Mouse (Mus musculus) macrophage (primary cell): ENCODE measurements around the gene Slc4a1. TPM values are rescaled to one million over a fixed set of nuclear protein-coding genes. Genes with fewer than 3 reads are reported as not detected.

ENCODE experiments used
- H3K27ac ChIP-seq: fragments of 350-480 bp; formaldehyde crosslinking; 2 replicates; pipeline ENCODE4 v1.9.0; 2021
- H3K36me3 ChIP-seq: fragments of 350-480 bp; formaldehyde crosslinking; 2 replicates; pipeline ENCODE4 v1.9.0; 2021; ENCODE audit errors: inconsistent target
- H3K4me3 ChIP-seq: fragments of 350-480 bp; formaldehyde crosslinking; 2 replicates; pipeline ENCODE4 v1.9.0; 2021; ENCODE audit errors: inconsistent target
- H3K79me2 ChIP-seq: fragments of 350-480 bp; formaldehyde crosslinking; 2 replicates; pipeline ENCODE4 v1.9.0; 2021; ENCODE audit errors: inconsistent target
- WGBS: methylation state at CpG from one replicate; pipeline ENCODE4 v1.1.7; 2026; ENCODE audit warnings: inconsistent platforms; ENCODE audit not compliant: missing documents; 5-methylcytosine and 5-hydroxymethylcytosine counted together
- polyA plus RNA-seq: library from polyadenylated mRNA; stranded (reverse); fragments of 250-400 nt; gene quantifications from 3 replicates; pipeline ENCODE4 v1.2.4, GENCODE M21; 2018; ENCODE audit warnings: inconsistent platforms

Slc4a1 gene
- polyA plus RNA-seq, 1 experiment from 2014 or later, result not detected

DNA sequence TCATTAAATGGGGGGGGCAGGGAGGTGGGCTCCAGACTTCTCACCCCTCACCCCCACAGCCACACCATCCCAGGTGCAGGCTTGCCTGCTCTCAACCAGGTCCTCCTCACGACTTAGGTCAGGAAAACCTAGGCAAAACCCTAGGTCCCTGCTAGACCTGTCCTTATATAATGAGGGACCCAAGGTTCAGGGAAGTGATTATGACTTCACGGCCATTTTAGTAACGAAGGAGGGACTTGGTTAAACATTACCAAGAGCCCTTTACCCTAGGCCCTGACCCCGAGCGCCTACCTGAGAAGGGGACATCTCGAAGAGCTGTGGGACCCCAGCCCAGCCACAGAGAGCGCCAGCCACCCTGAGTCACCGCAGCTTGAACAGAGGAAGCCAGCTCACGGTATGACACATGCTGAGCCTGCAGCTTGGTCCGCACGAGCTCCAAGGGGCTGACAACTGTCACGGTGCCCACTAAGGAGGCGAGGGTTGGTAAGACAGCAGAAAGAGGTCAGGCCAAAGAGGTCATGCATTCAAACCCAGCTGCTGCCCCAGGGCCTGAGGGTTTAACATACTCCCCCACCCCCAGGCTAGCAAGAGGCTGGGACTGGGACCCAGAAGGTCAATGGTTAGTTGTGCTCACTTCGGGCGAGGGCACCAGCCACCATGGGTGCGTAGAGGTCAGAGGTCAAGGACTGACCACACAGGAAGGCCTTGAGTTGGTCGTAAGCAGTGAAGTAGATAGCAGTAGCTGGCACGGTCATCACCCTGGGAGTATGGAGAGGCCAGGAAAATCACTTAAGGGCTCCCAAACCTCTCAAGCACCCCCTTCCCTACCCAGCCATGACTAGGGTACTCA is 38.4 kb upstream of the Slc4a1 start:
- Histone ChIP-seq H3K27ac (no peak overlapping the region), H3K79me2 (peaks cover 17% of the 10 kb centered on the region), H3K4me3 (no peak overlapping the region), H3K36me3 (peaks cover 28% of the 10 kb centered on the region)
- 96% methylated on average over 17 of the region's 18 CpGs for WGBS

DNA sequence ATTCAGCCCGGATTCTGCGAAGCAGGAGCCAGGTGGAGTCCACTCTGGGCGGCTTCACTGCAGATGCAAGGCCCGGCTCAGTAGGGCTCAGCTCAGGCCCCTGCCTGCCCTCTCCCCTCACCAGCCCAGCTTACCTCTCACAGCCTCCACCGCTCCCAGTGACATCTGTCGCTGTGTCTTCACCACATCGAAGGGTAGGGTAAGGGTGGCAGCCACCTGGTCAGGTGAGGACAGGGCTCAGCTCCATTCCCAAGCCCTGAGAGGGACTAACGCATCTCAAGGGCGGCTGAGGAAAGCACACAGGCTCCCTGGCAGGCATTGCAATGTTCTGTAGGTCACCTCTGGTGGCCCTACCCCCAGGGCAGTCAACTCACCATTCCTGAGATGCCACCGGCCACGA is 37.7 kb upstream of the Slc4a1 start:
- Histone ChIP-seq H3K79me2 (peaks cover 17% of the 10 kb centered on the region), H3K4me3 (no peak overlapping the region), H3K27ac (no peak overlapping the region), H3K36me3 (peaks cover 28% of the 10 kb centered on the region)
- WGBS, result 99% methylated on average over 10 of the region's 11 CpGs

DNA sequence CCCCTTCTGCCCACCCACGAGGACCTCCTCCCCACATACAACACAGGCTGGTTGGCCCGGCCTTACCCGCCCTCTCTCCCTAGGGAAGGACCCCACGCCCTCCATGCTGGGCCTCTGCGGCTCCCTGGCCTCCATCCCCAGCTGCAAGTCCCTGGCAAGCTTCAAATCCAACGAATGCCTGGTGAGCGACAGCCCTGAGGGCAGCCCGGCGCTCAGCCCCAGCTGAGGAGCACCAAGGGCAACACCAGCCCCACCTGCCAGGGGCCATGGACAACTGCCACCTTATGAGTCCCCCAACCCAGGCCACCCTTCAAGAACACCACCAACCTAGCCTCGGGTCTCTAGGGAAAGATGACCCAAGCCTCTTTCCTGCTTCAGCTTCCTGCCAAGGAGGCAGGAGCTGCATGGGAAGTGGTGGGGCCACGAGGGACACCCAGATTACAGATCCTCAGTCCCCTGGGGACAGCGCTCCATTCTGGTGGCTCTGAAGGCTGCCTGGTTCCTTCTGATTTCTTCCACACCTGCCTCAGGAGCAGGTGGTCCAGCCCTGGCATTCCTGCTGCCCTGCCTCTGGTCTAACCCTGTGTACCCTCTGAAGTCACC is 36.0 kb upstream of the Slc4a1 start:
- H3K4me3 ChIP-seq, result no peak overlapping the region
- 74% methylated on average over 12 of the region's 12 CpGs for WGBS
- peaks cover 28% of the 10 kb centered on the region for H3K36me3 ChIP-seq
- no peak overlapping the region for H3K27ac ChIP-seq
- peaks cover 16% of the 10 kb centered on the region for H3K79me2 ChIP-seq

DNA sequence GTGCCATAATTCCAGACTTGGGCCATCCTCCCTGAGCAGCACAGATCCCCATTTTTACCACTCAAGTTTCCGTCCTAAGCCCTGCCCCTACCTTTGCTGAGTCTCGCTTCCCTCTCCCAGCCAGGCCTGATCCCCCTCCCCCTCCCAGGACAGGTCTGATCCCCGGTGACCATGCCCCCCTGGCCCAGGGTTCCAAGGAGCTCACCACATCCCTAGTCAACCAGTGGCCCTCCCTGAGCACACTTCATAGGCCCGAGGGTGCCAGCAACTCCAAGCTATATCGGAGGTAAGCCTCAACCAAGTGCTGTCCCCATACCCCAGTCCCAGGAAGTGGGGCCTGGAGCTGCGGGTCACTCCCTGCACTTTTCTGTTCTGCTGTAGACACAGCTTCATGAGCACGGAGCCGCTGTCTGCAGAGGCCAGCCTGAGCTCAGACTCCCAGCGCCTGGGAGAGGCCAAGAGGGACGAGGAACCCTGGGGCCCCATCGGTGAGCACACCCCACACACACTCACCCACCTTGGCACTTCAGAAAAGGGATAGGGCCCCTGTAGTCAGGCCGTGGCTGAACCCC is 34.6 kb upstream of the Slc4a1 start:
- Histone ChIP-seq H3K36me3 (peaks cover 28% of the 10 kb centered on the region), H3K79me2 (peaks cover 2% of the 10 kb centered on the region; the same call in 1 of the 2 replicates), H3K4me3 (no peak overlapping the region), H3K27ac (no peak overlapping the region)
- WGBS, result 46% methylated on average over 12 of the region's 12 CpGs

DNA sequence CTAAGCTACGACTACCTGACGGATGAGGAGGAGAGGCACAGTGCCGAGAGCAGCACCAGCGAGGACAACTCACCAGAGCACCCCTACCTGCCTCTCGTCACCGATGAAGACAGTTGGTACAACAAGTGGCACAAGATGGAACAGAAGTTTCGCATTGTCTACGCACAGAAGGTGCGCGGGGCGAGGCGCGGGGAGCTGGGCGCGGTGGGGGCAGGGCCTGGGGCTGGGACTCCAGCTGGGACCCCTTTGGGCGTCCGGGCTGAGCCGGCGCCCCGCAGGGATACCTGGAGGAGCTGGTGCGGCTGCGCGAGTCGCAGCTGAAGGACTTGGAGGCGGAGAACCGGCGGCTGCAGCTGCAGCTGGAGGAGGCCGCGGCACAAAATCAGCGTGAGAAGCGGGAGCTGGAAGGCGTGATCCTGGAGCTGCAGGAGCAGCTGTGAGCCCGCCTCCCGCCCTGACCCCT is 33.6 kb upstream of the Slc4a1 start:
- Histone ChIP-seq H3K36me3 (peaks cover 24% of the 10 kb centered on the region), H3K79me2 (no peaks in the 10 kb centered on the region), H3K4me3 (no peak overlapping the region), H3K27ac (no peak overlapping the region)
- WGBS, result 15% methylated on average over 33 of the region's 34 CpGs

DNA sequence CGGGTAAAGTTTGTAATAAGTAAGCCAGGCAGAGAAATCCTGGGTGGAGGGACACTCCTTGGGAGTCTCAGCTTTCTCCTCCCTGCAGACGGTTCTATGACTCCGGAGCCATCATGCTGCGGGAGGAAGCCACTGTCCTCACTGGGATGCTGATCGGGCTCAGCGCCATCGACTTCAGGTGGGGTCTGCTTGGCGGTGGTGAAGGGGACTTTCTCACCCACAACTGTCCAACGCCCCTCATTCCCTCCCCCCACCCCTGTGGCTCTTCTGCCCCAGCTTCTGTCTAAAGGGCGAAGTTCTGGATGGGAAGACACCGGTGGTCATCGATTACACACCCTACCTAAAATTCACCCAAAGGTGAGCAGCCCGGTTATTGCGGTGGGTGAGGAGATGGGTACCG is 33.1 kb upstream of the Slc4a1 start:
- Histone ChIP-seq H3K4me3 (no peak overlapping the region), H3K36me3 (peaks cover 18% of the 10 kb centered on the region), H3K27ac (no peak overlapping the region), H3K79me2 (no peaks in the 10 kb centered on the region)
- 39% methylated on average over 10 of the region's 15 CpGs for WGBS

DNA sequence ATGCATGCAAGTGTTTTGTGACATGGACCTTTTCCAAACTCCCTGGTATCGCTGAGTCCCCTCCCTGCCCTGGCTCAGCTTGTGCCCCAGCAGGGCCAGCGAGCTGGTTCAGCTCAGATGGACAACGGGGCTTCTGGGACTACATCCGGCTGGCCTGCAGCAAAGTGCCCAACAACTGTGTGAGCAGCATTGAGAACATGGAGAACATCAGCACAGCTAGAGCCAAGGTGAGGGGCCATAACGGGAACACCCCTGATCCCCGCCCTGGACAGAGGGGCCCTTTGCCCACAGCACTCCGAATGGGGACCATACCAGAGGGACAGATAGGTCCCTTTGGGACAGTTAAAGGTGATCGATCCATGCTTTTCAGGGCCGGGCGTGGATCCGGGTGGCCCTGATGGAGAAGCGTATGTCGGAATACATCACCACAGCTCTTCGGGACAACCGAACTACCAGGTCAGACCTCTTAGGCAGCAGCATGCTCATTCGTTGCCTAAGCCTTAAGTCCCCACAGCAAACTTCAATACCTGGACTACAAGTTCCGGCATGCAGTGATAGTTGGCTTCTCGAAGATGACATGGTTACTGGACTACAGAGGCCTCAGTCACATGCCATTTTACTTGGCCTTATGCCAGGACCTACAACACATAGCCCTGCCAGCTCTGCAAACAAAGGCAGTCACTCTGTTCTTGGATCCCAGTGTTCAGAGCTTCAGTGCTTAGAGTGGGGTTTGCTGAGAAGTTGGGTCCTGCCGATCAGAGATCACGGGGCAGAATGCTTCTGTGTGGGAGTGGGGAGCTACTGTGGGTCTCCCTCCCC is 32.2 kb upstream of the Slc4a1 start:
- no peak overlapping the region for H3K4me3 ChIP-seq
- no peaks in the 10 kb centered on the region for H3K79me2 ChIP-seq
- no peak overlapping the region for H3K27ac ChIP-seq
- peaks cover 9% of the 10 kb centered on the region for H3K36me3 ChIP-seq
- 89% methylated on average over 20 of the region's 20 CpGs for WGBS

DNA sequence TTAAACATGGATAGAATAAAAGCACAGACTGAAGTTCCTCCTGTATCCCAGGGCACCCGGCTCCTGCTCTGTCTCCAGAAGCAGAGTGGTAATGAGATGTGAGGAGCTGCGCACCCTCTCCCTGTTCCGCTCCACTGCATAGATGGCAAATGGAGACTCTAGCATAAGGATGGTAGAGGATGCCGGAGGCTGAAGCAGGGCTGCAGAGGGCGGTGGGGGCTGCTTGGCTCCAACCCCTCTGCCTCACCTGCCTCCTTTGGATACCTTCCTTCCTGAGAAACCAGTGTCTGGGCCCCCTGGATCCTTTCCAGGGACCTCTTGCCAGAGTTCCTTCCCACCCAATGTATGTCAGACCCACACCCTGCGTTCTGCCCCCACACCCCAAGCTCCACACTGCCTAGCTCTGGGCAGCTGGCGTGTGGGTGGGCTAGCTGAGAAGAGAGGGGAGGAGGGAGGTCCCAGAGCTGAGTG is 30.7 kb upstream of the Slc4a1 start:
- Histone ChIP-seq H3K4me3 (no peak overlapping the region), H3K79me2 (no peaks in the 10 kb centered on the region), H3K27ac (no peak overlapping the region), H3K36me3 (no peaks in the 10 kb centered on the region)
- 91% methylated on average over 7 of the region's 7 CpGs for WGBS

DNA sequence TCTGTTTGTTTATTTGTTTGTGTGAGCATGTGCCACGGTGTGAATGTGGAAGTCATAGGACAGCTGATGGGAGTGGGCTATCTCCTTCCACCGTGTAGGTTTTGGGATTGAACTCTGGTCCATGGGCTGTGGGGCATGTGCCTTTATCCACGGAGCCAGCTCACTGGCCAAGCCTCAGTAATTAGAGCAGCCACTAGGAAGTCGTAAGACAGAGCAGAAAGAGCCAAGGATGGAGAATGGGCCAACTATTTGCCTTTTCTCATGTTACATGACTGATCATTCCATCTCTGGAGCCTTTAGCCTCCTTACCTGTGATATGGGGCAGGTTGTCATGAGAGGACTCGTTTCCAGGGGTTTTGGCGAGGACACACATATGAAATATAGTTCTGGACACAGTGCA is 30.3 kb upstream of the Slc4a1 start:
- H3K4me3 ChIP-seq, result no peak overlapping the region
- no peak overlapping the region for H3K27ac ChIP-seq
- no peaks in the 10 kb centered on the region for H3K36me3 ChIP-seq
- WGBS, result 75% methylated on average over 6 of the region's 6 CpGs
- no peaks in the 10 kb centered on the region for H3K79me2 ChIP-seq

DNA sequence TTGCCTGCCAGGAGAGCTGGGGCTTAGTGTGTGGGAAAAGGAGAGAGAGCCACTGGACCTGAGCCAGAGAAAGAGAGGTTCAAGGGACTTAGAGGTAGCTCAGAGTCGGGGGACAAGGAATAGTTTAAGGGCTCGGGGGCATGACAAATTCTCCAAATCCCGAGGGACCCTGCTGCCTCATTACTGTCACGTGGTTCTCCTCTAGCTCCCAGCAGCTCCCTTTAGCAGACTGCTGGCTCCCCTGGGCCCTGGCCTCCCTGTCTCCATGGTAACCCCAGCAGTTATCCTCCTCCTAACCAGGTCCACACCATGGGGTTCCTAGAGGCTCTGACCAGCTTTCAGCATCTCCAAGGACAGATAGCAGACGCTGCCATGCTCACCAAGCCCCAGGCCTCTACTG is 29.2 kb upstream of the Slc4a1 start:
- Histone ChIP-seq H3K36me3 (no peaks in the 10 kb centered on the region), H3K79me2 (no peaks in the 10 kb centered on the region)
- 47% methylated on average over 5 of the region's 5 CpGs for WGBS

DNA sequence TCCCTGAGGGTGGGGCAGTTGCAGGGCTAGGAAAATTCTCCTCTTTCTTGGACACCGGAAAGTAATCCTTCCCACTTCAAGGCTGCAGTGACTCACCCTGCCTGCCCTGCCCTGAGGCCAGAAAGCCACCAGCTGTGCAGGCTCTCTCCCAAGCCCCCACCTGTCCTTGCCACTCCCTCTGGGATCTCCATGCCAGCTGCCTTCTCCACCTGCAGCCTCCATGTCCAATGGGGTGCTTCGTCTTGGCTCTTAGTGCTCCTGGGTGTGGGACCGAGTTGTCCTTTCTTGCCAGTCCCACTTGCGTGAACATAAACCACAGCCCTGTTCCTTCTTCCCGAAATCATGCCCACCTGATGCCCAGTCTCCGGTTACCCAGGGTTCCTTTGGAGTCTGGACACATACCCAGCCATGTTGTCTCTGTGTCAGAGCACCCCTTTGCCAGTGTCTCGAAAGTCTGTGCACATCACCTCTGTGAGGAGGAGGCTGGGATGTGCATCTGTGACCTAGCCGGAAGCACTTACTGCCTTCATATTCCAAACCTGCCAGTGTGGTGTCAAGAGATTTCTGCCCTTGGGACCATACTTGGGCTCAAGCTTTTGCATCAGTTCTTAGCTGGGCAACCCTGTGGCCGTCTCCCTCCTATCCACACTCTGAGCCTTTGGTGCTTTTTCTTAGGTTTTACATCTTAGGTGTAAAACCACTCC is 28.6 kb upstream of the Slc4a1 start:
- Histone ChIP-seq H3K4me3 (no peak overlapping the region), H3K36me3 (no peaks in the 10 kb centered on the region), H3K27ac (no peak overlapping the region), H3K79me2 (no peaks in the 10 kb centered on the region)
- WGBS, result 81% methylated on average over 9 of the region's 9 CpGs

More for the DNA sequence above, 29.2 kb upstream of the Slc4a1 start:
- Histone ChIP-seq H3K4me3 (no peak overlapping the region), H3K27ac (no peak overlapping the region)

DNA sequence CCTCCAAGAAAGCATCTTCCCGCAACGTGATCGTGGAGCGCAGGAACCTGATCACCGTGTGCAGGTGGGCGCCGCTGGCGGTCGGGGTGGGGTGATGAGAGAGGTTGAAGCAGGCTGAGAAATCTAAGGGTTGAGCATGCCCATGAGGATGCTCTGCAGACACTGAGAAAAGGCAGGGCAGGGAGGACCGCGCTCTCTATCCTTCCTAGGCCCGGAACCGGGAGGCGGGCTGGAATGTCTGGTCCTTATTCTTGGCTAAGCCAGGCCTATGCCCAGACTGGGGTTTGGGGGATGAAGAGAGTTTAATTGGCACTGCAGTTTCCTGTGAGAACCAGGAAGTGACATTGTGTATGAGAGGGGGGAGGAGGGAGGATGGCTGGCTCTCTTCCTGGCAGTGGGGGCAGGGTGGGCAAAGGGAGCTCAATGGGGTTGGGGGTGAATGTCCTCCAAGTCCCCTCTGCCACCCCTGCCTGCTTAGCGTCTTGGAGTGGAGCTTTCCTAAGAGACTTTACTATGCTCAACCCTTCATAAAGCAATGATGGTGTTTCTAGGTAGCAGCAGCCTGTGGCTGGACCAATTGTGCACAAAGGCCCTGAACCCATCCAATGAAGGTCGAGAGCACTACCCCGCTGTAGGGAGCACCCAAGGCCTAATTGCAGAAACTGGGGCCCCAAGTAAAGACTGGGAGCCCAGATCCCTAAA is 27.9 kb upstream of the Slc4a1 start:
- H3K27ac ChIP-seq, result no peak overlapping the region
- no peak overlapping the region for H3K4me3 ChIP-seq
- no peaks in the 10 kb centered on the region for H3K36me3 ChIP-seq
- WGBS, result 12% methylated on average over 17 of the region's 17 CpGs
- no peaks in the 10 kb centered on the region for H3K79me2 ChIP-seq

DNA sequence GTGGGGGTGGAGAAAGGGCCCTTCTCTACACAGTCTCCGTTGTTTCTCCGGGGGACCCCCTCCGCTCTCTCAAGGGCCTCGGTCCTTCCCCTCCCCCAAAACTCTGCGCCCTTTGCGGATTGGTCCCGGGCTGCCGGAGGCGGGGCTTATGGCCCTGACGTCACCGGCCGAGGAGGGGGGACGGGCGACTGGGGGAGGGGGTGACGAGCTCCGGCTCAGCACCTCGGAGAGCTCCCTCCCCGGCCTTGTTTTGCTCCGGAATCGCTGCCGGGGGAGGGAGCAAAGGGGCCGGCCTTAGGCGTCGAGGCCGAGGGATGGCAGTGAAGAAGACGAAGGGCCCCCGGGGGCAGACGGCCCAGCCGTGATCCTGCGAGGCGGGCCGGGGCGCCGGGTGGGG is 27.2 kb upstream of the Slc4a1 start, which contains the start of gene Rundc3a:
TSS of gene Rundc3a (plus strand) at position 166 of the 397 bp plus-strand sequence.
- H3K4me3 ChIP-seq, result no peak within 1 kb of the TSS
- no peak within 1 kb of the TSS for H3K27ac ChIP-seq
- H3K36me3 ChIP-seq, result no peaks in the 10 kb centered on the region
- no peaks in the 10 kb centered on the region for H3K79me2 ChIP-seq
- WGBS, result 3% methylated on average over 34 of the region's 34 CpGs
